Mouse (Mus musculus) hematopoietic stem cell, adult 5-6 weeks (primary cell): ENCODE data around the gene Clp1. TPM values are rescaled to one million over a fixed set of nuclear protein-coding genes. Genes with fewer than 3 reads are reported as not detected.
"Not testable (repeated sequence)": the region's sequence is repeated elsewhere in the genome, so short reads cannot be mapped to it uniquely, and the experiment has no call there.

Source experiments
- ATAC-seq, 2 experiments: fragments of 125-278 bp in 1 of 2; replicated peaks in 1 of 2; 2 replicates each; pipeline ENCODE4 v1.8.0; 2016 to 2017; ENCODE audit warnings: inconsistent platforms in 2 of 2, mild to moderate bottlenecking in 2 of 2, moderate number of reproducible peaks in 2 of 2, low read depth in 1 of 2, moderate TSS enrichment in 1 of 2; ENCODE audit not compliant: low FRiP score in 2 of 2, poor library complexity in 2 of 2, severe bottlenecking in 2 of 2, insufficient read depth in 1 of 2, low TSS enrichment in 1 of 2
- total RNA-seq: library from RNA; stranded (forward); fragments of 172-1452, 232-1000 nt; gene quantifications from 2 replicates; pipeline ENCODE4 v1.2.3, GENCODE M21; 2017

Gene Clp1
- total RNA-seq, 1 experiment from 2014 or later = 38.4 TPM

- peak; percentile 13 to 40; a peak in 2 of 4 replicates for ATAC-seq
Measured at GRCm38 (mm10) chr2:84742451-84743283, 15.5 kb upstream of the Clp1 start.

GRCm38 (mm10) chr2:84741841-84742450 is 14.8 kb upstream of the Clp1 start:
- ATAC-seq = no peak

GRCm38 (mm10) chr2:84740608-84741333 is 13.6 kb upstream of the Clp1 start:
- ATAC-seq = peak; percentile 21 to 29; a peak in 1 of 4 replicates

GRCm38 (mm10) chr2:84738271-84738911 is 11.2 kb upstream of the Clp1 start:
- no peak for ATAC-seq

- ATAC-seq = no peak
Measured at GRCm38 (mm10) chr2:84737451-84737925, 10.3 kb upstream of the Clp1 start.

- ATAC-seq = no peak
Measured at GRCm38 (mm10) chr2:84736312-84737161, 9.4 kb upstream of the Clp1 start.

GRCm38 (mm10) chr2:84735346-84735920 is 8.3 kb upstream of the Clp1 start:
- ATAC-seq = peak; percentile 22 to 37; a peak in 2 of 4 replicates

GRCm38 (mm10) chr2:84734919-84735318 is 7.8 kb upstream of the Clp1 start:
- ATAC-seq = no peak

GRCm38 (mm10) chr2:84734351-84734864 is 7.3 kb upstream of the Clp1 start:
- no peak for ATAC-seq

- ATAC-seq = peak; percentile 70 to 72
Measured at GRCm38 (mm10) chr2:84733579-84734300, 6.6 kb upstream of the Clp1 start, which contains the start of gene Ypel4. TSS of gene Ypel4 (plus strand) at chr2:84734058.

- ATAC-seq = no peak
Measured at GRCm38 (mm10) chr2:84732394-84732793, 5.2 kb upstream of the Clp1 start.

- no peak for ATAC-seq
Measured at GRCm38 (mm10) chr2:84731206-84731605, 4.1 kb upstream of the Clp1 start.

GRCm38 (mm10) chr2:84728191-84728590 is 1.0 kb upstream of the Clp1 start:
- ATAC-seq = not testable (repeated sequence)

- ATAC-seq = no peak
Measured at GRCm38 (mm10) chr2:84726716-84727115, 434 bp downstream of the Clp1 start.

GRCm38 (mm10) chr2:84725770-84726169 is 1.4 kb downstream of the Clp1 start:
- no peak for ATAC-seq

- ATAC-seq = no peak
Measured at GRCm38 (mm10) chr2:84723856-84724255, 3.3 kb downstream of the Clp1 start.
